Mouse (Mus musculus) cerebellum, adult 11 months (tissue): ENCODE data around the gene Cbfa2t3.

Experiments used
- DNase-seq: peaks from one replicate; pipeline ENCODE4 v3.0.0; 2022

The Cbfa2t3 gene

GRCm38 (mm10) chr8:122699005-122699492 is at the start of gene Cbfa2t3:
Cbfa2t3 (minus strand) TSS chr8:122699109.
- DNase-seq = no peak

DNA sequence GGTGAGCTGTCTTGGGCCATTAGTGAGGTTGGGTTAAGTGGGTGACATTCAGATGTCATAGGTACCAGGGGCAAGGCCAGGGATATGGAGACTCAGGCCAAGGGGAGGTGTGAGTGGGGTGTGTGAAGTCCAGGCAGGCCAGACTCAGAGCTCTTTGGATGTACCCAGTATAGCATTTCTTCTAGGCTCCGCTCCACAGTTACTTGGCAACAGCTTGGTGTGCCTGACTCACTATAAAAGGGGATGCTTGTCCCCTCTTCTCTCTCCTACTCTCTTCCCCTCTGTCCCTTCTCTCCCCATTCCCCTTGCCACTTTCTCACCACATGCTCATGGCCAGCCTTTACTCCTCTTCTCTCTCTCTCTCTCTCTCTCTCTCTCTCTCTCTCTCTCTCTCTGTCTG is 48.9 kb upstream of the Cbfa2t3 start:
- no peak for DNase-seq

GRCm38 (mm10) chr8:122746439-122746838 is 47.5 kb upstream of the Cbfa2t3 start:
- DNase-seq = no peak

GRCm38 (mm10) chr8:122745750-122746275 is 46.9 kb upstream of the Cbfa2t3 start:
- DNase-seq = no peak

- DNase-seq = peak; percentile 54
Measured at GRCm38 (mm10) chr8:122745022-122745749, 46.3 kb upstream of the Cbfa2t3 start.

GRCm38 (mm10) chr8:122742471-122742870 is 43.6 kb upstream of the Cbfa2t3 start:
- no peak for DNase-seq

DNA sequence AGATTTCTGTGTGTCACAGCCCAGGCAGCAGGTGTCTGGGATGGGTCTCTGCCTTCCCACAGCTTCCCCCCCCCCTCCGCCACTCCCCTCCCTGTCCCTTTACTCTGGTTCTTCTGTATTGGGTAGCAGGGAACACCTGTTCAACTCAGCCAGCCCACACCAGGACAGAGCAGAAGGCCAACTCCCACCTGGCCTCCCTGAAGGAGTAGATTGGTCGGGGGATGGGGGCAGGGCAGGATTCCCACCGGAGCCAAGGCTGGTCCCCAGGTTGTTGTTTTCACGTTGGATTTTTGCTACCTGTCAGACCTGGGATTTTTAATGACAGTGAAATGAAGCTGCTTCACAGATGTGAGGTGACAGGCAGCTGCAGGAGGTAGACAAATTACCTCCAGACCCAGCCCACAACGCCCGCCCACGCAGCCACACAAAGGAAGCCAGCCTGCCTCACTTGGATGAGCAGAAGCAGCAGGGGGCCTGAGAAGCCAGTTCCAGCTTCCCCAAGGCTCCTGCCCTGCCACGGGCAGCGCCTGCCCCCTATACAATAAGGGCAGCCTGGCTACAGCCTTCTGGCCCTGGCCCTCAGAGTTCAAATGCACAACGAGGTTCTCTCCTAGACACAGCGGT is 40.3 kb upstream of the Cbfa2t3 start:
- DNase-seq = peak; percentile 59

- DNase-seq = no peak
Measured at GRCm38 (mm10) chr8:122737886-122738285, 39.0 kb upstream of the Cbfa2t3 start.

DNA sequence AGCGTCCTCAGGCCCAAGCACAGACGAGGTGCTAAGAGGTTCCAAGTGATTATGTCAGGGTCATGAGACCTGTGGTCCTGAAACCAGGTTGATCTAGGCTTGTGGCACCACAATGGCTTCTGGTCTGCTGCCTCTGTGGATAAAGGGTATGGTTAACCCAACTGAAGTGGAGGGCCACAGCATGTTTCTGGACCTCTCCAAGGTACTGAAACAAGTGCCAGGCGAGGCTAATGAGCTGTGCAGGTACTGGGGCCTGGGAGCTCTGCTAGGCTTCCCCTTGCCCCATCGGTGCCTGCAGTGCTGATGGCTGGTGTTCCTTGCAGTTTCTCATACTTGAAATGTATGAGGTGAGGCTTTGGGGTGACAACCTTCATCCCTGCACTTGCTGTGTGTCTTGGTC is 38.2 kb upstream of the Cbfa2t3 start:
- no peak for DNase-seq

GRCm38 (mm10) chr8:122736623-122737022 is 37.7 kb upstream of the Cbfa2t3 start:
- no peak for DNase-seq

DNA sequence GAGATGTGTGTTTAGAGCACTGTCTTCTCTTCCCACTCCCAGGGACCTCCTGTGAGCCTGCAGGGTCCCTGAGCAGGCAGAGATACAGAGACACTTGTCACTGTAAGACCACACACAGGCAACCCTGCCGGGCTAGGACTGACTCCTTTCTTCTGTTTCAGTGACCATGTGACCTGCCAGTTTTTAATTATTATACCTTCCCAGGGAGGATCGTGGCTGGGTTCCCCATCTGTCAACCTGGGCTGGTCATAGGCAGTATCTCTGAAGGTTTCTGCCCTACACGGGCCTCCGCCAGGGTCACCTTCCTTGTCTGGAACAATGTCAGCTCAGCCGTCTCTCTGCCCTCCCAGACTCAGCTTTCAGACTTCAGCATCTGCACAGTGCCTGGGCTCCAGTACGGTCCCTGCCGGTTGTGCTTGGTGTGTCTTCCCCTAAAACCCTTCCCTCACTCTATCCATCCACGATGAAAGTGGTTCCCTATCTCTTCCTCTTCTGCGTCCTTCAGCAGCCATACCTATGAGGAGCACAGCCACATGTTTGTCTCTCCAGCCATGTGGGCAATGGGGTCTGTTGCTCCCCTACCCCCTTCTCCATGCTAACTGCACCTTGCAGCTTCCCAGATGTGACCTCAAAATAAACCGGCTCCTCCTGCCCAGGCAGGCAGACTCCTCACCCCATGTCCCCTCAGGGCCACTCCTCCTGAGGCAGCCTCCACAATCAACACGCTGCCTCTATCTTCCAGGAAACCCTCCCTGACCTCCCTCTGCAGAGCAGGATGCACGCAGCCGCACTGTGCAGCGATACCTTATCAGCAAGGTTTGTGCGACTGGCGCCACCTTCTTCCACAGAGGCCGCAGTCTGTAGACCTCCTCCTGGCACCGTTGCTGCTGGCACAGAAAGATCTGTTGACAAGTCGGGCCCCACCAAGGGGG is 36.9 kb upstream of the Cbfa2t3 start:
- no peak for DNase-seq

GRCm38 (mm10) chr8:122735110-122735509 is 36.2 kb upstream of the Cbfa2t3 start:
- DNase-seq = no peak

DNA sequence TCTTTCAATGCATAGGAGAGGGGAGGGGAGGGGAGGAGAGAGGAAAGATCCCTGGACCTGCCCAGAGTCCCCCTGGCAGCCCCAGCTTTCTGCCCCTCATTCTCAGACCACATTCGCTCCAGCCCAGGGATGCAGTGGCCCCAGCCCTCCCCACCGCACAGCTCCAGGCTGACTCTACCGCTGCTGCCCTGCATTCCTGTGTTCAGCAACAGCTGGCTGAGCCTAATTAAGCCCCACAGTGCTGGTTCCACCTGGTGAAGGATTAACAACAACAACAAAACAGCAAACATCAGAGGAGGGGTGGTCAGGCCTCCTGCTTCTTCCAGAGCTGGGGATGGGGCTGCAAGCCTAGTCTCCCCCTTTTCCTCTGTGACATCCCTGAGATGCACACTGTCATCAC is 29.7 kb upstream of the Cbfa2t3 start:
- DNase-seq = no peak

DNA sequence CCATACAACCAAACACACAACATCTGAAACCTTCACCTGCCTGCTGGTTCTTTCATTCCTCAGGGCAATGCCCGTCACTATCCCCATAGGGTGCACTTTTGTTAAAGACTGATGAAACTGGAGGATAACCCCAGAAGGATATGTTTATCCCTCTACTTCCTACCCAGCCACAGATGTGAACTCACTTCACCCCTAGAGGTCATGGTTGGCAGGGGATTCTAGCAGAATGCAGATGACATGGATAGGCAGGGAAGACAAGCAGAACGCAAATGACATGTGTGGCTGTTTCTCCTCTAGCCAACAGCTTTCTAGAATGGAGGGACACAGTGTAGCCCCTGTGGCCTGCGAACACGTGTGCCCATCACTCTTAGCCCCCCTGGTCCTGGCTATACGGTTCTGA is 28.5 kb upstream of the Cbfa2t3 start:
- no peak for DNase-seq

DNA sequence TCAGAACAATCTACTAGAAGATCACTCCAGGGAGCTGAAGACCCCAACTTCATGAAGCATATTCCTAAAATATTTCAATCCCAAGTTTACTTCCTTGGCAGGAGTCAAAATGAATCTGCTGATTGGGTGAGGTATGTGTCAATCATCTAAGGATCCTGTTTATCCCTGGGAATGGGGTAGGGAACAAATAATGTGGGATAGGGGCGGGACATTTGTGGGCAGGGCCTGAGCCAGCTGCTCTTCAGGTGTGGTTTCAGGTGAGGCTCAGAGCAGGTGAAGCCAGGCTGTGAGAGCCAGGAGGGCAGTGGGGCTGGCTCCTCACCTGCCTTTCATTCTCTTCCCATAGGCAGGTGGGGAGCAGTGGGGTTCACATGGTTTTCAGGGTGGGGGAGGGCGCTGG is 27.9 kb upstream of the Cbfa2t3 start:
- no peak for DNase-seq

DNA sequence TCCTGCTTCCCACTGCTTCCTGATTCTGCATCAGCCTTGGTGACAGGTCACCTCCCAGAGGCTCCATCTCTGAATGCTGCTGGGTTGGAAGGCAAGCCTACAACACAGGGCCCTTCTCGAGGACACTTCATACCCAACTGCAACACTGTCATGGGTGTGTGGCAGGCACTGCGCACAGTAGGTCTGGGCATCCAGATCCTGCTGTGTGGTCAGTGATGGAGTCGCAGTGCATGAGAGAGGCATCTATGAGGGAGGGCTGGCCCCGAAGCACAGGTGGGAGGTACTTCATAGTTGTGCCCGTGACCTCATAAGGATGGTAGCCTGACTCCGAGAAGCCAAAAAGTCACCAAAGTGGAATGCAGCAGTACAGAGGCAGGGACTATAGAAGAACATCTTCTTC is 26.3 kb upstream of the Cbfa2t3 start:
- no peak for DNase-seq

GRCm38 (mm10) chr8:122720811-122721640 is 22.1 kb upstream of the Cbfa2t3 start:
- peak; percentile 51 for DNase-seq

GRCm38 (mm10) chr8:122720070-122720729 is 21.3 kb upstream of the Cbfa2t3 start:
- DNase-seq = no peak

GRCm38 (mm10) chr8:122719500-122720065 is 20.7 kb upstream of the Cbfa2t3 start:
- no peak for DNase-seq

GRCm38 (mm10) chr8:122718711-122719499 is 20.0 kb upstream of the Cbfa2t3 start:
- no peak for DNase-seq
